Mouse (Mus musculus) retina, postnatal 1 day (tissue): ENCODE data around the gene Arhgef12.

ENCODE experiments used
- DNase-seq: peaks from one replicate; pipeline ENCODE4 v3.0.0-alpha.2; 2012

The Arhgef12 gene

DNA sequence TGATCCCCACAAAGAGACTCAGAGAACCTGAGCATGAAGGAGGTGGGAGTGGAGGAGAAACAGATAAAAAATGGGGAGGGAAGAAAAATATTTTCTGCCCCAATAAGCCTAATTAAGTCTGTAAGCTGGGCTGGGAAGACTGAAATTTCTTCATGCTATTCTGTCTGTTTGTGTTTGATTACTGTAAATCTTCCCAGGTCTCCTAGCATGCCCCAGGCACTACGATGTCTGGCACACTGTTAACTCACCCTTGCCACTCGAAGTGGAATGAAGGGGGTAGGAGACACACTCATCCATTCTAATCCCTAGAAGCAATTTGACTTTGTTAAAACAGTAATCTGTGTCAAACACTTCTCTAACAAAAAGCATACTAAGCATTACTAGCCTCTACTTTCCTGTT, 35.3 kb downstream of the Arhgef12 start:
- peak; percentile 73 for DNase-seq

DNA sequence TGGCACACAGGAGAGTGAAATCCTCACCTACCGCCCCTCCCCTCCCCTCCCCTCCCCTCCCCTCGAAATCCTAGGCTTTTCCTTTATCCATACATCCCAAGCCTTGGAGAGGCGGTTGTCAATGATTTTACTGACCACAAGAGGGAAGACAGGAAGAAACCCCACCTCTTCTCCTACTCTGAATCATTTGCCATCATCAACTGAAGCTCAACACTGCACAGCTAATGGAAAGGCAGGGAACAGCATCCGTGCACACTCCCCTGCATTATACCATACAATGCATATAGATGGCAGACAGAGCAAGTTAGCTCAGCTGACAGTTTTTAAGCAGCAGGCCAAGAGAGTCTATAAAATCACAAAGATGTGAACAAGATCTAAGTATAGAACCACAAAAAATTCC, 35.9 kb downstream of the Arhgef12 start:
- DNase-seq: peak; percentile 74

DNA sequence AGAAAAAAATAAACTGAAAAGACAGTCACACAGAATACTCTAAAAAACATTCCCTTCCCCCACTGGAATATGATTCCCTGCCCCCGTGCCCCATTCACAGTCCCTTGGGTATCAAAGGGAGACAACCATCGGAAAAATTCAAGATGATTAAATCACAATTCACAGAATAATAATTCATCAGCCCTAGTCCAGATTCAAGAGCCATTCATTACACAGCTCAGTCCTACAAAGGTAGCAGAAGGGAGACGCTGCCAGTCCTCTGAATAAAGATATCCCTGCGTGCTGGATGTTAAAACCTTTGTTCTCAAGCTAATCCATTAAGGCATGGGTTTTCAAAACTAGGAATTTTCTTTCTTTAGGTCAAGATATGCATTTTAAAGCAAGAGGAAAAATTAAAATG, 36.5 kb downstream of the Arhgef12 start:
- peak; percentile 8 for DNase-seq

GRCm38 (mm10) chr9:43070153-43070552, 36.9 kb downstream of the Arhgef12 start:
- peak; percentile 23 for DNase-seq

DNA sequence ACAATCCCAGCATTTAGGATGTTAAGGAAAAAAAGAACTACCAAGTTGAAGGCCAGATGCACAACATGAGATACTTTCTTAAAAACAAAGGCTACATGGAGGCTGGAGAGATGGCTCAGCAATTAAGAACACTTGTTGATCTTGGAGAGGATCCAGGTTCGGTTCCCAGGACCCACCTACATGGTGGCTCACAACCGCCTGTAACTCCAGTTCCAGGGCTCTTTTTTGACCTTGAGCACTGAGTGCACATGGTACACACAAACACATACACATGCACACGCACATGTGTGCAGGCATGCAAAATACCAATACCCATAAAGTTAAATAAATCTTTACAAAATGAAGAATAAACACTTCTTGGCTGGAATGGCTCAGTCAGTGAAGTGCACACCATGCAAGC, 39.1 kb downstream of the Arhgef12 start:
- no peak for DNase-seq

GRCm38 (mm10) chr9:43065231-43065630, 41.8 kb downstream of the Arhgef12 start:
- no peak for DNase-seq

- DNase-seq: no peak
Measured at GRCm38 (mm10) chr9:43061545-43061944, 45.5 kb downstream of the Arhgef12 start.

- no peak for DNase-seq
Measured at GRCm38 (mm10) chr9:43050391-43050790, 56.6 kb downstream of the Arhgef12 start.

- DNase-seq: no peak
Measured at GRCm38 (mm10) chr9:43044481-43044880, 62.6 kb downstream of the Arhgef12 start.

- no peak for DNase-seq
Measured at GRCm38 (mm10) chr9:43038466-43038865, 68.6 kb downstream of the Arhgef12 start.

GRCm38 (mm10) chr9:43035208-43035607, 71.8 kb downstream of the Arhgef12 start:
- DNase-seq: no peak

GRCm38 (mm10) chr9:43034273-43034672, 72.8 kb downstream of the Arhgef12 start:
- DNase-seq: no peak

DNA sequence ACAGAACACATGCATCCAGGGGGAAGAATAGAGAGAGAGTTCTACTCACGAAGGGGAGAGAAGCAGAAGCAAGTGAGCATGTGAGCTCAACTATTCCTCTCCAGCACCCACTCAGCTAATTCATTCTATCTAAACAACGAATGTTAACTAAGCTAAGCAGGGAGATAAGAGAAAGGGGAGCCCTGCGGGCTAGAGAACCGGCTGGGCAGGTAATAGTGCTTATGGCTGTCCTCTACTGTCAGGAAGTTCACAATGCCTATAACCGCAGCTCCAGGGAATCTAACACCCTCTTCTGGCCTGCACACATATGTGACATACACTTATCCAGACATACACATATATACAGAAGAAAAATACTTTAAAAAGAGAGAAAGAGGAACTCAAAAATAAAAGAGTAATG, 79.3 kb downstream of the Arhgef12 start:
- no peak for DNase-seq

- no peak for DNase-seq
Measured at GRCm38 (mm10) chr9:43021515-43022251, 85.4 kb downstream of the Arhgef12 start.

- DNase-seq: no peak
Measured at GRCm38 (mm10) chr9:43019656-43020055, 87.4 kb downstream of the Arhgef12 start.

- peak; percentile 19 for DNase-seq
Measured at GRCm38 (mm10) chr9:43015786-43016185, 91.3 kb downstream of the Arhgef12 start.

- no peak for DNase-seq
Measured at GRCm38 (mm10) chr9:43015366-43015765, 91.7 kb downstream of the Arhgef12 start.

GRCm38 (mm10) chr9:43014886-43015285, 92.2 kb downstream of the Arhgef12 start:
- no peak for DNase-seq

- no peak for DNase-seq
Measured at GRCm38 (mm10) chr9:43012541-43012940, 94.5 kb downstream of the Arhgef12 start.

DNA sequence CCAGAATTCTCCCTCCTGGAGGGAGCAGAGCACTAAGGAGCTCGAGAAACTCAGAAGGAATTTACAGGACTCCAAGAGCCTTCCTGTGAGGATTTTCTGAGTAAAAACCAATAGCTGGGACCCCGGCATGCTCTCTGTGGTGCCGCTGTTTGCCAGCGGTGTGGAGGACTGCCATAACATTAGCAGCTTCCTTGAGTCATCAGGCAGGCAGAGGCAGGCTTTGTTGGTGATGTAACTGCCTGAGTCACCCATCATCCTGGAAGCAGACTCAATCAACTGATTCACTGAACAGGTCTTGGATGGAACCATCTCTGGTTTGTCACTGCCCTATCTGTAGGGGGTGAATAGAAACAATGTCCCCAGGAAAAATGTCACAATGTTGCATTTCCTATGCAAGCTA, 96.0 kb downstream of the Arhgef12 start:
- DNase-seq: no peak

GRCm38 (mm10) chr9:43003881-43004280, 103.2 kb downstream of the Arhgef12 start:
- DNase-seq: no peak

DNA sequence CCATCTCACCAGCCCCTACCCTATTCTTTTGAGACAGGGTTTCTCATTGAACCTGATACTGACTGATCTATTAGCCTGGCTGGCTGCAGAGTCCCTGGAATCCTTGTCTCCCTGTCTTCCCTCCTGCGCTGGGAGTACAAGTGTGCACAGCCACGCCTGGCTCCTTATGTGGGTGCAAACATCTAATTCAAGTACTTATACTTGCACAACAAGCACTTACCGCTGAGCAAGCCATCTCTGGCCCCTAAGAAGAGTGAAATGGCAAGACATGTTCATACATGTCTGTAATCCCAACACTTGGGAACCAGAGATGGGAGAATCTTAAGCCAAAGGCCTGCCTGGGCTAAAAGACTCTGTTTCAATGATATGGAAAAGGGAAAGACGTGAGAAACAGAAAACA, 104.0 kb downstream of the Arhgef12 start:
- DNase-seq: no peak

- no peak for DNase-seq
Measured at GRCm38 (mm10) chr9:43000595-43001250, 106.3 kb downstream of the Arhgef12 start.

GRCm38 (mm10) chr9:43000070-43000469, 107.0 kb downstream of the Arhgef12 start:
- DNase-seq: peak; percentile 72

DNA sequence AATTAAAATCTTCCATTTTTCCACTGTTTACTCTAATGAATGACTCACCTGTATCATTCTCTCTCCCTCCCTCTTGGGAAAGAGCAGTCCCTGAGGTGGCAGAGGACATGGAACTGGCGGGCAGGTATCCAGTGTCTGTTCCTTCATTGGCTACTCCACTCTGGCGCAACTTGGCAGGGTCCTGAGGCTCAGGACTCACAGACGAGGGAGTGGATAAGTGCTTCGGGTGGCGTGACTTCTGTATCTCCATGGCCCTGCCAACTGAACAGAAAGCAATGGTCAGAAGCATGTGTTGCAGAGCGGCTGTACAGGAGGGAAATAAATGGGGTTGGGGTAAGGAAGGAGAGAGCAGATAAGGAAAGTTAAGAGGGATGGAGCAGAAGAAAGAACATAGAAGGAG, 109.5 kb downstream of the Arhgef12 start:
- DNase-seq: no peak
